Mouse (Mus musculus) heart, postnatal 0 days (tissue): ENCODE data around the gene Amt.

Source experiments
- CTCF ChIP-seq: IDR thresholded peaks from 2 replicates; pipeline ENCODE4 v1.5.1; 2016; ENCODE audit warnings: antibody characterized with exemption, control low read depth, low read depth
- EP300 ChIP-seq: IDR thresholded peaks from 2 replicates; pipeline ENCODE4 v1.6.1; 2016; ENCODE audit warnings: antibody characterized with exemption, low read depth

- no peak for TF ChIP-seq CTCF
- TF ChIP-seq EP300, result no peak
These were observed 50.4 kb downstream of the Amt start for GRCm38 (mm10) chr9:108347024-108347423.
